Mouse (Mus musculus): ENCODE results near the gene Rgp1. TPM values are rescaled to one million over a fixed set of nuclear protein-coding genes. Genes with fewer than 3 reads are reported as not detected.
A peak's percentile ranks its signal among the peaks of the same experiment; 100 is the strongest.

Rgp1 gene
- polyA plus RNA-seq, 1 experiment from 2014 or later = 26.5 TPM

GRCm38 (mm10) chr4:43567140-43567539, 11.4 kb upstream of the Rgp1 start:
- H3K27ac ChIP-seq (ENCODE audit: low read depth, low read length) = no peak overlapping the region
- H3K9me3 ChIP-seq (ENCODE audit: control insufficient read depth, low read length) = no peaks in the 10 kb centered on the region
- H3K9ac ChIP-seq (ENCODE audit: low read length) = no peak overlapping the region
- ATAC-seq (ENCODE audit: insufficient read depth, low FRiP score, low TSS enrichment) (no peak), DNase-seq (ENCODE audit: low spot score) (no peak)
- no peaks in the 10 kb centered on the region for H3K27me3 ChIP-seq (ENCODE audit: control insufficient read depth, insufficient read depth, low read length)
- H3K36me3 ChIP-seq (ENCODE audit: control insufficient read depth, insufficient read depth, low read length) = peaks cover 30% of the 10 kb centered on the region
- no peak overlapping the region for H3K4me2 ChIP-seq (ENCODE audit: low read depth)
- WGBS = 94% methylated on average over 9 of the region's 9 CpGs
- no peak overlapping the region for H3K4me3 ChIP-seq (ENCODE audit: low read depth, low read length)
- H3K4me1 ChIP-seq (ENCODE audit: control insufficient read depth, insufficient read depth, low read length) = peaks cover 6% of the 10 kb centered on the region; the same call in 1 of the 2 replicates

- no peak overlapping the region for H3K4me3 ChIP-seq (ENCODE audit: low read depth, low read length)
- ATAC-seq (ENCODE audit: insufficient read depth, low FRiP score, low TSS enrichment) (no peak), DNase-seq (ENCODE audit: low spot score) (no peak)
- H3K4me1 ChIP-seq (ENCODE audit: control insufficient read depth, insufficient read depth, low read length) = peaks cover 5% of the 10 kb centered on the region
- H3K36me3 ChIP-seq (ENCODE audit: control insufficient read depth, insufficient read depth, low read length) = peaks cover 29% of the 10 kb centered on the region
- WGBS = 92% methylated on average over 6 of the region's 6 CpGs
- H3K9ac ChIP-seq (ENCODE audit: low read length) = no peak overlapping the region
- H3K27ac ChIP-seq (ENCODE audit: low read depth, low read length) = no peak overlapping the region
- no peaks in the 10 kb centered on the region for H3K27me3 ChIP-seq (ENCODE audit: control insufficient read depth, insufficient read depth, low read length)
- H3K4me2 ChIP-seq (ENCODE audit: low read depth) = no peak overlapping the region
- H3K9me3 ChIP-seq (ENCODE audit: control insufficient read depth, low read length) = no peaks in the 10 kb centered on the region
These were observed 7.0 kb upstream of the Rgp1 start for GRCm38 (mm10) chr4:43571395-43572045.

- WGBS = 92% methylated on average over 4 of the region's 4 CpGs
- H3K4me3 ChIP-seq (ENCODE audit: low read depth, low read length) = no peak overlapping the region
- DNase-seq (ENCODE audit: low spot score) (no peak), ATAC-seq (ENCODE audit: insufficient read depth, low FRiP score, low TSS enrichment) (no peak)
- no peak overlapping the region for H3K4me2 ChIP-seq (ENCODE audit: low read depth)
- peaks cover 14% of the 10 kb centered on the region for H3K36me3 ChIP-seq (ENCODE audit: control insufficient read depth, insufficient read depth, low read length)
- no peaks in the 10 kb centered on the region for H3K9me3 ChIP-seq (ENCODE audit: control insufficient read depth, low read length)
- H3K4me1 ChIP-seq (ENCODE audit: control insufficient read depth, insufficient read depth, low read length) = peaks cover 22% of the 10 kb centered on the region
- H3K27me3 ChIP-seq (ENCODE audit: control insufficient read depth, insufficient read depth, low read length) = no peaks in the 10 kb centered on the region
- H3K27ac ChIP-seq (ENCODE audit: low read depth, low read length) = no peak overlapping the region
- H3K9ac ChIP-seq (ENCODE audit: low read length) = no peak overlapping the region
These were observed 5.0 kb upstream of the Rgp1 start for GRCm38 (mm10) chr4:43573561-43573960.

GRCm38 (mm10) chr4:43575356-43575755, 3.2 kb upstream of the Rgp1 start:
- Histone ChIP-seq H3K4me3 (ENCODE audit: low read depth, low read length) (no peak overlapping the region), H3K9ac (ENCODE audit: low read length) (no peak overlapping the region), H3K27ac (ENCODE audit: low read depth, low read length) (no peak overlapping the region), H3K27me3 (ENCODE audit: control insufficient read depth, insufficient read depth, low read length) (no peaks in the 10 kb centered on the region), H3K9me3 (ENCODE audit: control insufficient read depth, low read length) (no peaks in the 10 kb centered on the region), H3K4me2 (ENCODE audit: low read depth) (no peak overlapping the region), H3K4me1 (ENCODE audit: control insufficient read depth, insufficient read depth, low read length) (peaks cover 27% of the 10 kb centered on the region), H3K36me3 (ENCODE audit: control insufficient read depth, insufficient read depth, low read length) (peaks cover 6% of the 10 kb centered on the region; the same call in 1 of the 2 replicates)
- 65% methylated on average over 2 of the region's 2 CpGs for WGBS
- DNase-seq (ENCODE audit: low spot score) (no peak), ATAC-seq (ENCODE audit: insufficient read depth, low FRiP score, low TSS enrichment) (no peak)

GRCm38 (mm10) chr4:43577237-43577881, 1.2 kb upstream of the Rgp1 start:
- peaks cover 27% of the 10 kb centered on the region for H3K4me1 ChIP-seq (ENCODE audit: control insufficient read depth, insufficient read depth, low read length)
- H3K36me3 ChIP-seq (ENCODE audit: control insufficient read depth, insufficient read depth, low read length) = peaks cover 10% of the 10 kb centered on the region
- peak overlapping the region; percentile 86 for H3K4me2 ChIP-seq (ENCODE audit: low read depth)
- H3K4me3 ChIP-seq (ENCODE audit: low read depth, low read length) = peak overlapping the region; percentile 91
- peak overlapping the region; percentile 88 for H3K9ac ChIP-seq (ENCODE audit: low read length)
- DNase-seq (ENCODE audit: low spot score) = no peak
- no peak for ATAC-seq (ENCODE audit: insufficient read depth, low FRiP score, low TSS enrichment)
- H3K9me3 ChIP-seq (ENCODE audit: control insufficient read depth, low read length) = no peaks in the 10 kb centered on the region
- no peaks in the 10 kb centered on the region for H3K27me3 ChIP-seq (ENCODE audit: control insufficient read depth, insufficient read depth, low read length)
- H3K27ac ChIP-seq (ENCODE audit: low read depth, low read length) = no peak overlapping the region
- 51% methylated on average over 8 of the region's 8 CpGs for WGBS

- Histone ChIP-seq H3K27me3 (ENCODE audit: control insufficient read depth, insufficient read depth, low read length) (no peaks in the 10 kb centered on the region), H3K9me3 (ENCODE audit: control insufficient read depth, low read length) (no peaks in the 10 kb centered on the region), H3K27ac (ENCODE audit: low read depth, low read length) (no peak overlapping the region), H3K9ac (ENCODE audit: low read length) (peak overlapping the region; percentile 88), H3K36me3 (ENCODE audit: control insufficient read depth, insufficient read depth, low read length) (peaks cover 5% of the 10 kb centered on the region), H3K4me3 (ENCODE audit: low read depth, low read length) (peak overlapping the region; percentile 91), H3K4me2 (ENCODE audit: low read depth) (peak overlapping the region; percentile 86), H3K4me1 (ENCODE audit: control insufficient read depth, insufficient read depth, low read length) (peaks cover 29% of the 10 kb centered on the region)
- DNase-seq (ENCODE audit: low spot score) (no peak), ATAC-seq (ENCODE audit: insufficient read depth, low FRiP score, low TSS enrichment) (no peak)
- WGBS = 8% methylated on average over 10 of the region's 10 CpGs
These were observed 741 bp downstream of the Rgp1 start for GRCm38 (mm10) chr4:43579256-43579655.

- H3K9me3 ChIP-seq (ENCODE audit: control insufficient read depth, low read length) = no peaks in the 10 kb centered on the region
- no peak for DNase-seq (ENCODE audit: low spot score)
- peaks cover 31% of the 10 kb centered on the region for H3K4me1 ChIP-seq (ENCODE audit: control insufficient read depth, insufficient read depth, low read length)
- peak overlapping the region; percentile 86 for H3K4me2 ChIP-seq (ENCODE audit: low read depth)
- H3K9ac ChIP-seq (ENCODE audit: low read length) = peak overlapping the region; percentile 88
- peak overlapping the region; percentile 91 for H3K4me3 ChIP-seq (ENCODE audit: low read depth, low read length)
- WGBS = 84% methylated on average over 6 of the region's 6 CpGs
- H3K36me3 ChIP-seq (ENCODE audit: control insufficient read depth, insufficient read depth, low read length) = peaks cover 6% of the 10 kb centered on the region
- H3K27ac ChIP-seq (ENCODE audit: low read depth, low read length) = no peak overlapping the region
- no peak for ATAC-seq (ENCODE audit: insufficient read depth, low FRiP score, low TSS enrichment)
- H3K27me3 ChIP-seq (ENCODE audit: control insufficient read depth, insufficient read depth, low read length) = no peaks in the 10 kb centered on the region
These were observed 1.2 kb downstream of the Rgp1 start for GRCm38 (mm10) chr4:43579731-43580130.

GRCm38 (mm10) chr4:43580721-43581120, 2.2 kb downstream of the Rgp1 start:
- 95% methylated on average over 5 of the region's 5 CpGs for WGBS

GRCm38 (mm10) chr4:43581381-43581780, 2.9 kb downstream of the Rgp1 start:
- ATAC-seq (ENCODE audit: insufficient read depth, low FRiP score, low TSS enrichment) = no peak
- DNase-seq (ENCODE audit: low spot score) = no peak
- Histone ChIP-seq H3K9ac (ENCODE audit: low read length) (no peak overlapping the region), H3K4me1 (ENCODE audit: control insufficient read depth, insufficient read depth, low read length) (peaks cover 27% of the 10 kb centered on the region), H3K4me2 (ENCODE audit: low read depth) (no peak overlapping the region), H3K4me3 (ENCODE audit: low read depth, low read length) (no peak overlapping the region), H3K27me3 (ENCODE audit: control insufficient read depth, insufficient read depth, low read length) (no peaks in the 10 kb centered on the region), H3K36me3 (ENCODE audit: control insufficient read depth, insufficient read depth, low read length) (peaks cover 6% of the 10 kb centered on the region), H3K9me3 (ENCODE audit: control insufficient read depth, low read length) (no peaks in the 10 kb centered on the region), H3K27ac (ENCODE audit: low read depth, low read length) (no peak overlapping the region)
- 97% methylated on average over 12 of the region's 12 CpGs for WGBS

More at GRCm38 (mm10) chr4:43580721-43581120, 2.2 kb downstream of the Rgp1 start:
- H3K27ac ChIP-seq (ENCODE audit: low read depth, low read length) = no peak overlapping the region
- no peaks in the 10 kb centered on the region for H3K9me3 ChIP-seq (ENCODE audit: control insufficient read depth, low read length)
- peaks cover 27% of the 10 kb centered on the region for H3K4me1 ChIP-seq (ENCODE audit: control insufficient read depth, insufficient read depth, low read length)
- H3K27me3 ChIP-seq (ENCODE audit: control insufficient read depth, insufficient read depth, low read length) = no peaks in the 10 kb centered on the region
- no peak overlapping the region for H3K4me3 ChIP-seq (ENCODE audit: low read depth, low read length)
- no peak overlapping the region for H3K4me2 ChIP-seq (ENCODE audit: low read depth)
- DNase-seq (ENCODE audit: low spot score) (no peak), ATAC-seq (ENCODE audit: insufficient read depth, low FRiP score, low TSS enrichment) (no peak)
- no peak overlapping the region for H3K9ac ChIP-seq (ENCODE audit: low read length)
- peaks cover 6% of the 10 kb centered on the region for H3K36me3 ChIP-seq (ENCODE audit: control insufficient read depth, insufficient read depth, low read length)

All from neural tube, embryonic 11.5 days (tissue).